Comparison of ENCODE assay signal across 18 mouse cellular contexts in the genomic region with DNA sequence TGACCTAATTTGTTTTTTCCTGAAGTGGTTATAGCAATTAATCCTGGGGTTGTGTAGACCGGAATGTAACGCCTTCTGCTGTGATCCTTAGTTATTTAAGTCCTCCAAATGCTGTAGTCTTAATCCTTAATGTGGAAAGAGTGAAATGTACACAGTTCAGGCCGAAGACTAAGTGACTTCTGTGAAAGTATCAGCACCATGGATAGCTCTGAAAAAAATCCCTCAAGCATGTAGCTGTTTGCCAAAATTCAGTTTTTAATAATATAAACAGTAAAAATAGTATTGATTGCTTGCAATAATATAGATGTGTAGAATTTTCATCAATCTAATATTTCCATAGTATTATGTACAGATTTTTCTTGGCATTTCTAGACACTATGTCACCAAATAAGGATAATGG.
DNase-seq lines count a peak whose midpoint lies in the region; ATAC-seq and TF ChIP-seq lines count a peak whose summit lies in the region.
"Had no signal": no experiment of that assay in that cellular context is flagged by ENCODE, and none has a peak within 500 bp of the region (broad histone marks: within the 10 kb centered on the region; RNA-seq: fewer than 3 reads in every experiment).

No protein-coding gene starts in this region.

- no peak for TF ChIP-seq CTCF in hindbrain, postnatal 0 days (IDR thresholded peaks at IDR 0.05; ENCODE audit: low read depth)
- TF ChIP-seq CTCF in brain, embryonic 14.5 days (IDR thresholded peaks at IDR 0.05; ENCODE audit: borderline replicate concordance, extremely low read depth, insufficient read depth, insufficient read length), result no peak

- no peak overlapping the region for H3K27ac ChIP-seq in hindbrain, postnatal 0 days
- no peak overlapping the region for H3K27ac ChIP-seq in hindbrain, embryonic 12.5 days
- H3K27ac ChIP-seq: embryonic facial prominence, embryonic 15.5 days; lung, embryonic 15.5 days; neural tube, embryonic 15.5 days had no signal

- no peak overlapping the region for H3K4me3 ChIP-seq in hindbrain, postnatal 0 days (ENCODE audit: low read length)
- no peak overlapping the region for H3K4me3 ChIP-seq in hindbrain, embryonic 12.5 days
- H3K4me3 ChIP-seq: embryonic facial prominence, embryonic 15.5 days; heart, embryonic 12.5 days; lung, embryonic 15.5 days; neural tube, embryonic 15.5 days had no signal

- H3K4me1 ChIP-seq in hindbrain, postnatal 0 days (ENCODE audit: insufficient read depth, low read length), result no peaks in the 10 kb centered on the region
- no peaks in the 10 kb centered on the region for H3K4me1 ChIP-seq in hindbrain, embryonic 12.5 days
- H3K4me1 ChIP-seq: embryonic facial prominence, embryonic 15.5 days; heart, embryonic 12.5 days; lung, embryonic 15.5 days; neural tube, embryonic 15.5 days had no signal

- WGBS in hindbrain, postnatal 0 days, result 66% methylated on average over 3 of the region's 3 CpGs
- 83% methylated on average over 3 of the region's 3 CpGs for WGBS in hindbrain, embryonic 12.5 days

- peak; percentile 15 for DNase-seq in hindbrain, postnatal 0 days (ENCODE audit: low spot score)
- DNase-seq in retina, embryonic 14.5 days (ENCODE audit: low spot score), result peak; percentile 32
- no peak for DNase-seq in retina, postnatal 1 day
- DNase-seq in brain, embryonic 14.5 days (ENCODE audit: low read depth), result peak; percentile 31
- peak; percentile 34 for DNase-seq in mesoderm, embryonic 11.5 days (ENCODE audit: low read depth, low spot score)
- DNase-seq in MN1 (ENCODE audit: low spot score), result no peak
- DNase-seq in cerebellum, postnatal 25 days, result no peak
- DNase-seq: cerebellum, postnatal 14 days; kidney, adult 2 months; kidney, postnatal 25 days; right cerebral cortex, postnatal 25 days had no signal

- no peaks in the 10 kb centered on the region for H3K36me3 ChIP-seq in hindbrain, postnatal 0 days (ENCODE audit: insufficient read depth, low read length)
- no peaks in the 10 kb centered on the region for H3K36me3 ChIP-seq in hindbrain, embryonic 12.5 days
- H3K36me3 ChIP-seq: embryonic facial prominence, embryonic 15.5 days; heart, embryonic 12.5 days; lung, embryonic 15.5 days; neural tube, embryonic 15.5 days had no signal

- H3K4me2 ChIP-seq in hindbrain, postnatal 0 days (ENCODE audit: low read depth, low read length), result no peak overlapping the region
- H3K4me2 ChIP-seq in hindbrain, embryonic 12.5 days (replicated peaks), result no peak overlapping the region
- H3K4me2 ChIP-seq: embryonic facial prominence, embryonic 15.5 days; heart, embryonic 12.5 days; liver, embryonic 11.5 days; lung, embryonic 15.5 days; neural tube, embryonic 15.5 days had no signal

- ATAC-seq in hindbrain, postnatal 0 days, result no peak
- ATAC-seq in hindbrain, embryonic 12.5 days (ENCODE audit: low FRiP score), result no peak
- ATAC-seq: CD4-positive, CD25-positive, alpha-beta regulatory T cell, adult 4 months had no signal

- no peaks in the 10 kb centered on the region for H3K9me3 ChIP-seq in hindbrain, postnatal 0 days (ENCODE audit: low read length)
- no peaks in the 10 kb centered on the region for H3K9me3 ChIP-seq in hindbrain, embryonic 12.5 days (replicated peaks)
- H3K9me3 ChIP-seq: embryonic facial prominence, embryonic 15.5 days; heart, embryonic 12.5 days; lung, embryonic 15.5 days; neural tube, embryonic 15.5 days had no signal

- H3K9ac ChIP-seq in hindbrain, postnatal 0 days (replicated peaks; ENCODE audit: low read length), result no peak overlapping the region
- no peak overlapping the region for H3K9ac ChIP-seq in hindbrain, embryonic 12.5 days
- H3K9ac ChIP-seq: embryonic facial prominence, embryonic 15.5 days; heart, embryonic 12.5 days; lung, embryonic 15.5 days; neural tube, embryonic 15.5 days had no signal

- no peaks in the 10 kb centered on the region for H3K27me3 ChIP-seq in hindbrain, postnatal 0 days (ENCODE audit: insufficient read depth, low read length)
- H3K27me3 ChIP-seq in hindbrain, embryonic 12.5 days, result no peaks in the 10 kb centered on the region
- H3K27me3 ChIP-seq: embryonic facial prominence, embryonic 15.5 days; heart, embryonic 12.5 days; lung, embryonic 15.5 days; neural tube, embryonic 15.5 days had no signal

- no peak for TF ChIP-seq POLR2A in brain, embryonic 14.5 days (IDR thresholded peaks at IDR 0.05; ENCODE audit: borderline replicate concordance, extremely low read depth, insufficient read depth, insufficient read length, poor library complexity, severe bottlenecking)

Comparison
In these comparisons a context has a peak if more than half of its experiments do, and no peak if none do; other contexts are left out.
1. DNase-seq: peak in hindbrain, postnatal 0 days (single experiment), retina, embryonic 14.5 days (single experiment), brain, embryonic 14.5 days (single experiment) and mesoderm, embryonic 11.5 days (single experiment); none in retina, postnatal 1 day (single experiment), MN1 (single experiment) and cerebellum, postnatal 25 days (0 of 2).